Mouse (Mus musculus) bone marrow macrophage, adult 2 months (primary cell): Measurements from ENCODE around the gene Tmed10.

Experiments
- CTCF ChIP-seq: IDR thresholded peaks from 2 replicates; pipeline ENCODE4 v1.5.1; 2012; ENCODE audit warnings: low read depth, mild to moderate bottlenecking, low read length, moderate library complexity
- POLR2A ChIP-seq: IDR thresholded peaks from 2 replicates; pipeline ENCODE4 v1.6.1; 2012; ENCODE audit warnings: mild to moderate bottlenecking, low read depth, low read length, borderline replicate concordance

DNA sequence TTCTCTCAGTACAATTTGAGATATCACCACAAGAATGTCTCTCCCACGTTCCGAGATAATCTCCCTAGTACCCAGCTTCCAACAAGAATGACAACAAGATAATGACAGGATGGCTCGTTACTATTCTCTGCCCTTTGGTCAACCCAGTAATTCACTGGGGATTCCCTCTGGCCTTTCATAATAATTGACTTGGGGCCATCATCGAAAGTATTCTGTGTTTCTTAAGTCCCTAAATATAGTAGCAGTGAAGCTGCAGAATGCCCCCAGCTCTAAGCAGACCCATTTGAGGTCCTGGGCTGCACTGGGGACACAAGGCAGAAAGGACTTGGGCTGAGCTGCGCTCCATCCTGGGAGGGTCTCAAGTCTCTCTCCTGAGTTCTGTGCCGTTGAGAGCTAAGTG, 82.4 kb downstream of the Tmed10 start:
- TF ChIP-seq CTCF (no peak), POLR2A (no peak)
